Mouse (Mus musculus) MEL (cell line): Measurements from ENCODE around the gene Lrp11.

Experiments
- CTCF ChIP-seq, 3 experiments: IDR thresholded peaks in 2 of 3; conservative IDR thresholded peaks in 1 of 3; 2 replicates each; pipeline ENCODE4 v1.5.1; 2011 to 2012; ENCODE audit warnings: low read length in 3 of 3, low read depth in 2 of 3, mild to moderate bottlenecking in 2 of 3, improper control_type of control experiment in 1 of 3, inconsistent platforms in 1 of 3, mixed read lengths in 1 of 3, moderate library complexity in 1 of 3; ENCODE audit not compliant: control insufficient read depth in 1 of 3, insufficient read depth in 1 of 3, poor library complexity in 1 of 3, severe bottlenecking in 1 of 3
- GATA1 ChIP-seq: IDR thresholded peaks from 2 replicates; pipeline ENCODE4 v1.6.1; 2011; ENCODE audit warnings: low read depth, low read length, improper control_type of control experiment
- MAFK ChIP-seq: IDR thresholded peaks from 2 replicates; pipeline ENCODE4 v1.6.1; 2011; ENCODE audit warnings: low read depth, mild to moderate bottlenecking, low read length, improper control_type of control experiment, borderline replicate concordance
- POLR2A ChIP-seq, 2 experiments: IDR thresholded peaks; 2 replicates each; pipeline ENCODE4 v1.6.1; 2011 to 2012; ENCODE audit warnings: low read length in 2 of 2, mild to moderate bottlenecking in 2 of 2, control low read depth in 1 of 2, improper control_type of control experiment in 1 of 2, low read depth in 1 of 2, moderate library complexity in 1 of 2; ENCODE audit not compliant: control insufficient read depth in 1 of 2, insufficient read depth in 1 of 2, poor library complexity in 1 of 2
- POLR2AphosphoS2 ChIP-seq: IDR thresholded peaks from 2 replicates; pipeline ENCODE4 v1.6.1; 2011; ENCODE audit warnings: low read length, improper control_type of control experiment
- RCOR1 ChIP-seq: IDR thresholded peaks from 2 replicates; pipeline ENCODE4 v1.6.1; 2012; ENCODE audit warnings: low read depth, mild to moderate bottlenecking, inconsistent platforms, low read length, improper control_type of control experiment
- TAL1 ChIP-seq: IDR thresholded peaks from 2 replicates; pipeline ENCODE4 v1.6.1; 2012; ENCODE audit warnings: mild to moderate bottlenecking, inconsistent platforms, low read length, moderate library complexity, mixed read lengths
- TBP ChIP-seq: IDR thresholded peaks from 2 replicates; pipeline ENCODE4 v1.8.0; 2011; ENCODE audit warnings: low read depth, low read length, improper control_type of control experiment
- TCF12 ChIP-seq: IDR thresholded peaks from 2 replicates; pipeline ENCODE4 v1.6.1; 2014; ENCODE audit warnings: low read depth, mild to moderate bottlenecking, inconsistent platforms, low read length, improper control_type of control experiment, moderate library complexity
- UBTF ChIP-seq: IDR thresholded peaks from 2 replicates; pipeline ENCODE4 v1.6.1; 2012; ENCODE audit warnings: low read depth, mild to moderate bottlenecking, inconsistent platforms, low read length, improper control_type of control experiment, moderate library complexity, borderline replicate concordance; ENCODE audit not compliant: insufficient read depth
- USF2 ChIP-seq, 2 experiments: IDR thresholded peaks; 2 replicates each; pipeline ENCODE4 v1.6.1; 2011 to 2012; ENCODE audit warnings: improper control_type of control experiment in 2 of 2, low read length in 2 of 2, borderline replicate concordance in 1 of 2, inconsistent platforms in 1 of 2, low read depth in 1 of 2, mild to moderate bottlenecking in 1 of 2; ENCODE audit not compliant: insufficient read depth in 1 of 2

- TF ChIP-seq CTCF (IDR thresholded peaks at IDR 0.05 in 2 of 3, conservative IDR thresholded peaks at IDR 0.05 in 1 of 3; ENCODE audit: control insufficient read depth in 1 of 3, insufficient read depth in 1 of 3, low read depth in 2 of 3, low read length in 3 of 3, poor library complexity in 1 of 3, severe bottlenecking in 1 of 3) (no peak), USF2 (IDR thresholded peaks at IDR 0.05; ENCODE audit: borderline replicate concordance in 1 of 2, insufficient read depth in 1 of 2, low read depth in 1 of 2, low read length in 2 of 2) (no peak), UBTF (no peak), POLR2AphosphoS2 (no peak), TAL1 (no peak), POLR2A (IDR thresholded peaks at IDR 0.05; ENCODE audit: control insufficient read depth in 1 of 2, insufficient read depth in 1 of 2, low read depth in 1 of 2, low read length in 2 of 2, poor library complexity in 1 of 2) (no peak), TBP (no peak), RCOR1 (no peak), GATA1 (no peak), MAFK (no peak), TCF12 (no peak)
Observed at GRCm38 (mm10) chr10:7620723-7621122, 31.1 kb downstream of the Lrp11 start.
